Mouse (Mus musculus): ENCODE measurements around the gene Dtnb.

GRCm38 (mm10) chr12:3745432-3746105 lies 173.4 kb downstream of the Dtnb start:
- TF ChIP-seq CTCF (IDR thresholded peaks at IDR 0.05; ENCODE audit: low read depth, low read length) = no peak
- TF ChIP-seq POLR2A (IDR thresholded peaks at IDR 0.05; ENCODE audit: extremely low read depth, insufficient read depth, low read length) = no peak

All from liver, adult 2 months (tissue).